Mouse (Mus musculus) forebrain, postnatal 0 days (tissue): ENCODE results near the gene Ophn1. TPM values are rescaled to one million over a fixed set of nuclear protein-coding genes. Genes with fewer than 3 reads are reported as not detected.

Experiments used
- ATAC-seq: fragments of 200-750 bp; cut with Nextera tagmentation; 2 replicates; pipeline ENCODE4 v1.8.0; 2017; ENCODE audit warnings: mild to moderate bottlenecking, moderate library complexity
- DNase-seq: peaks from one replicate; pipeline ENCODE4 v3.0.0-alpha.2; 2015
- H3K27ac ChIP-seq: fragments of 300-500 bp; sonication (generic); 2 replicates; pipeline ENCODE4 v1.5.1; 2014; ENCODE audit warnings: low read depth, mild to moderate bottlenecking, antibody characterized with exemption, low read length, moderate library complexity, mixed read lengths
- H3K27me3 ChIP-seq: fragments of 300-500 bp; sonication (generic); 2 replicates; pipeline ENCODE4 v1.6.1; 2014; ENCODE audit warnings: mild to moderate bottlenecking, low read length, mixed read lengths; ENCODE audit not compliant: insufficient read depth
- H3K36me3 ChIP-seq: fragments of 300-500 bp; sonication (generic); 2 replicates; pipeline ENCODE4 v1.6.1; 2014; ENCODE audit warnings: mild to moderate bottlenecking, moderate library complexity; ENCODE audit not compliant: insufficient read depth
- H3K4me1 ChIP-seq: fragments of 300-500 bp; sonication (generic); 2 replicates; pipeline ENCODE4 v1.6.1; 2014; ENCODE audit warnings: antibody characterized with exemption; ENCODE audit not compliant: insufficient read depth
- H3K4me2 ChIP-seq: fragments of 300-500 bp; sonication (generic); 2 replicates; pipeline ENCODE4 v1.6.1; 2014; ENCODE audit warnings: low read depth, mild to moderate bottlenecking, moderate library complexity
- H3K4me3 ChIP-seq: fragments of 300-500 bp; sonication (generic); 2 replicates; pipeline ENCODE4 v1.5.1; 2014; ENCODE audit warnings: low read depth, low read length, mixed read lengths
- H3K9ac ChIP-seq: fragments of 300-500 bp; sonication (generic); 2 replicates; pipeline ENCODE4 v1.6.1; 2014; ENCODE audit warnings: mild to moderate bottlenecking
- H3K9me3 ChIP-seq: fragments of 300-500 bp; sonication (generic); 2 replicates; pipeline ENCODE4 v1.6.1; 2016; ENCODE audit warnings: low read length
- CTCF ChIP-seq: sonication (generic); IDR thresholded peaks from 2 replicates; pipeline ENCODE4 v1.5.1; 2016; ENCODE audit warnings: antibody characterized with exemption, control low read depth, low read depth
- WGBS: fragments of 180-500 bp; shearing (Covaris S2); extraction: QIAGEN DNeasy Blood & Tissue Kit; methylation state at CpG from one replicate; pipeline ENCODE4 v1.1.7; 2014; 5-methylcytosine and 5-hydroxymethylcytosine counted together
- microRNA-seq, 2 experiments: library from miRNA; unstranded; fragments of <30 nt; microRNA quantifications; one replicate each; pipeline ENCODE4; 2016
- polyA plus RNA-seq: library from polyadenylated mRNA; unstranded; fragments of >200 nt; fragmentation: Nextera tagmentation; extraction: Ambion mirVana; gene quantifications from 2 replicates; pipeline ENCODE4 v1.2.1, GENCODE M21; 2015
- total RNA-seq: library from RNA; depleted of rRNA; stranded (reverse); fragments of >200 nt; gene quantifications from 2 replicates; pipeline ENCODE4 v1.2.3, GENCODE M21; 2014; rRNA removed

The Ophn1 gene
- total and polyA plus RNA-seq, 2 experiments from 2014 or later = 26.8 to 46.5 TPM

GRCm38 (mm10) chrX:98617426-98617825, 273.4 kb downstream of the Ophn1 start:
- Histone ChIP-seq H3K9ac (no peak overlapping the region), H3K36me3 (no peaks in the 10 kb centered on the region), H3K27me3 (no peaks in the 10 kb centered on the region), H3K4me2 (no peak overlapping the region), H3K4me1 (no peaks in the 10 kb centered on the region), H3K4me3 (no peak overlapping the region), H3K9me3 (no peaks in the 10 kb centered on the region), H3K27ac (no peak overlapping the region)
- ATAC-seq = no peak
- no peak for TF ChIP-seq CTCF
- 59% methylated on average over 4 of the region's 4 CpGs for WGBS
- no peak for DNase-seq

DNA sequence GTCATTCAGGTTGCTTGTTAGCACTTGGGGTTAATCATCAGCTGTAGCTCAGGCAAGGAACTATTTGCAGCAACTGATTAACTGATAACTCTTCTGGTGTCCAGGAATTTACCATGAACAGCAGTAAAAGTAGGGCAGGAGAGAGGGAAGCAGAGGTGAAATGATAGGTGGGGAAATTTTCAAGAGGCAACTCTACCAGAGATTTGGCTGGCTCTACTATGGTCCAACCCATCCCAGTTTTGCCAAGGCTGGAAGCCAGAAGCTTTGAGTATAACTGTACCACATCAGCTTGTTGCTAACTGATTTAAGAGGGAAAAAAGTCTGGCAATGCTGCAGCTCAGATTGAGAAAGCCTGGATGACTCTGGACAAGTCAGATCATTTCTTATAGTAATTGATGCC, 316.6 kb downstream of the Ophn1 start:
- no peaks in the 10 kb centered on the region for H3K27me3 ChIP-seq
- no peak for ATAC-seq

GRCm38 (mm10) chrX:98546458-98546857, 344.4 kb downstream of the Ophn1 start:
- 92% methylated on average over 1 of the region's 1 CpGs for WGBS
- Histone ChIP-seq H3K27ac (no peak overlapping the region), H3K27me3 (no peaks in the 10 kb centered on the region)

More for the DNA sequence above, 316.6 kb downstream of the Ophn1 start:
- no peak overlapping the region for H3K4me3 ChIP-seq
- DNase-seq = no peak
- no peaks in the 10 kb centered on the region for H3K4me1 ChIP-seq
- no peaks in the 10 kb centered on the region for H3K9me3 ChIP-seq
- H3K36me3 ChIP-seq = no peaks in the 10 kb centered on the region
- H3K4me2 ChIP-seq = no peak overlapping the region
- H3K27ac ChIP-seq = no peak overlapping the region
- TF ChIP-seq CTCF = no peak
- no peak overlapping the region for H3K9ac ChIP-seq

GRCm38 (mm10) chrX:98515329-98515728, 375.5 kb downstream of the Ophn1 start:
- no peaks in the 10 kb centered on the region for H3K4me1 ChIP-seq
- no peak for TF ChIP-seq CTCF
- no peaks in the 10 kb centered on the region for H3K27me3 ChIP-seq
- no peaks in the 10 kb centered on the region for H3K36me3 ChIP-seq
- DNase-seq (no peak), ATAC-seq (no peak)
- no peak overlapping the region for H3K4me3 ChIP-seq
- H3K4me2 ChIP-seq = no peak overlapping the region
- no peak overlapping the region for H3K9ac ChIP-seq
- H3K27ac ChIP-seq = no peak overlapping the region
- no peaks in the 10 kb centered on the region for H3K9me3 ChIP-seq
- 78% methylated on average over 2 of the region's 2 CpGs for WGBS

More at GRCm38 (mm10) chrX:98546458-98546857, 344.4 kb downstream of the Ophn1 start:
- DNase-seq (no peak), ATAC-seq (no peak)
- Histone ChIP-seq H3K4me3 (no peak overlapping the region), H3K9ac (no peak overlapping the region), H3K9me3 (no peaks in the 10 kb centered on the region), H3K36me3 (no peaks in the 10 kb centered on the region), H3K4me1 (no peaks in the 10 kb centered on the region), H3K4me2 (no peak overlapping the region)
- TF ChIP-seq CTCF = no peak

DNA sequence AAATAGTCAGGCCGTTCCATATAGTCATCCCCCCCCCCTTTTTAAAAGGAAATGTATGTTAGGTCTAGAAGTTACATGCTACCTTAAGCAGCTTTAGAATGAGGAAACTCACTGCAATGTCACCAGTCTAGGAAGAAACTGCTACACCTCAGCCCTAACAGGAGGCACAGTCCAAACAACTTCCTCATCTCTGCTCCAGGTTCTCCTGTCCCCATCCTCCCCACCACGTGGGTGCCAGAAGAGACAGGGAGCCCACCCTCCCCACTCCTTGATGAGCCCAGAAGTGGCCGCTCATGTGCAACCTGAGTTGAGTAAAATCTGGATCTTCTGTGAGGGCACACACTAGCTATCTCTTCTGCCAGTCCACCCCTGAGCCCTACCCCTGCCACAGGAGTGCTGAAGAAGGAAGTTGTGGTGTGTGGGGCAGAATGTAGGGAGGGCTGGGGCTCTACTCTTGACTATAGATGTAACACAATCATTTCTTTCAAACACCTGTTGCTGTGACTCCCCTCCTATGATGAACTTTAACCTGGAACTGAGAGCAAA, 376.4 kb downstream of the Ophn1 start:
- Histone ChIP-seq H3K27me3 (no peaks in the 10 kb centered on the region), H3K4me3 (no peak overlapping the region), H3K4me2 (no peak overlapping the region), H3K9ac (no peak overlapping the region), H3K9me3 (no peaks in the 10 kb centered on the region), H3K36me3 (no peaks in the 10 kb centered on the region), H3K27ac (no peak overlapping the region), H3K4me1 (no peaks in the 10 kb centered on the region)
- no peak for DNase-seq
- 62% methylated on average over 3 of the region's 3 CpGs for WGBS
- ATAC-seq = no peak
- no peak for TF ChIP-seq CTCF

Small RNA genes within 50 kb of the gene (microRNA-seq; reads per million reads assigned to microRNA genes)
- gene Gm27554 = 0 reads per million in 2 experiments

Other genes with a start within 250 kb of the Ophn1 start
- gene Yipf6, start 45.3 kb upstream of the Ophn1 start, total RNA-seq = 30.1 and 39.8 TPM in 2 replicates
- 6.9 and 11.9 TPM in 2 replicates for gene Yipf6, start 45.3 kb upstream of the Ophn1 start, polyA plus RNA-seq
- gene Stard8, start 112.2 kb upstream of the Ophn1 start, total RNA-seq = 6.3 and 6.7 TPM in 2 replicates
- gene Stard8, start 112.2 kb upstream of the Ophn1 start, polyA plus RNA-seq = 2.9 TPM in 2 replicates
- 36.5 and 48.9 TPM in 2 replicates for gene Efnb1, start 245.1 kb upstream of the Ophn1 start, total RNA-seq
- gene Efnb1, start 245.1 kb upstream of the Ophn1 start, polyA plus RNA-seq = 26.6 and 29.6 TPM in 2 replicates